Mouse (Mus musculus): Measurements from ENCODE around the gene Cdc6. TPM values are rescaled to one million over a fixed set of nuclear protein-coding genes. Genes with fewer than 3 reads are reported as not detected.

Cdc6 gene
- polyA plus RNA-seq, 1 experiment from 2014 or later = 12.3 TPM

GRCm38 (mm10) chr11:98889077-98889476 lies 18.5 kb upstream of the Cdc6 start:
- peaks cover 62% of the 10 kb centered on the region for H3K36me3 ChIP-seq (ENCODE audit: insufficient read depth, low read length)
- WGBS = 93% methylated on average over 4 of the region's 4 CpGs

GRCm38 (mm10) chr11:98889977-98890376 lies 17.6 kb upstream of the Cdc6 start:
- TF ChIP-seq CTCF (IDR thresholded peaks at IDR 0.05; ENCODE audit: low read depth) = no peak
- H3K4me3 ChIP-seq (replicated peaks; ENCODE audit: low read depth, low read length) = no peak overlapping the region
- no peaks in the 10 kb centered on the region for H3K4me1 ChIP-seq (replicated peaks; ENCODE audit: insufficient read depth, low read length)
- H3K27me3 ChIP-seq (ENCODE audit: insufficient read depth, low read length) = no peaks in the 10 kb centered on the region
- ATAC-seq (replicated peaks; ENCODE audit: low FRiP score, low read depth) (no peak), DNase-seq (ENCODE audit: low spot score) (no peak)
- H3K9me3 ChIP-seq (replicated peaks; ENCODE audit: low read length) = no peaks in the 10 kb centered on the region
- no peak overlapping the region for H3K4me2 ChIP-seq (ENCODE audit: low read length)
- peaks cover 66% of the 10 kb centered on the region for H3K36me3 ChIP-seq (ENCODE audit: insufficient read depth, low read length)
- H3K27ac ChIP-seq = no peak overlapping the region
- WGBS = 97% methylated on average over 5 of the region's 5 CpGs
- H3K9ac ChIP-seq (ENCODE audit: low read depth, low read length) = no peak overlapping the region

More at GRCm38 (mm10) chr11:98889077-98889476, 18.5 kb upstream of the Cdc6 start:
- Histone ChIP-seq H3K27me3 (ENCODE audit: insufficient read depth, low read length) (no peaks in the 10 kb centered on the region), H3K4me3 (replicated peaks; ENCODE audit: low read depth, low read length) (no peak overlapping the region), H3K27ac (no peak overlapping the region), H3K9ac (ENCODE audit: low read depth, low read length) (no peak overlapping the region), H3K9me3 (replicated peaks; ENCODE audit: low read length) (no peaks in the 10 kb centered on the region), H3K4me1 (replicated peaks; ENCODE audit: insufficient read depth, low read length) (no peaks in the 10 kb centered on the region), H3K4me2 (ENCODE audit: low read length) (no peak overlapping the region)
- DNase-seq (ENCODE audit: low spot score) (no peak), ATAC-seq (replicated peaks; ENCODE audit: low FRiP score, low read depth) (no peak)
- no peak for TF ChIP-seq CTCF (IDR thresholded peaks at IDR 0.05; ENCODE audit: low read depth)

GRCm38 (mm10) chr11:98892426-98892825 lies 15.2 kb upstream of the Cdc6 start:
- H3K27me3 ChIP-seq (ENCODE audit: insufficient read depth, low read length) = no peaks in the 10 kb centered on the region
- H3K9ac ChIP-seq (ENCODE audit: low read depth, low read length) = no peak overlapping the region
- no peaks in the 10 kb centered on the region for H3K4me1 ChIP-seq (replicated peaks; ENCODE audit: insufficient read depth, low read length)
- H3K4me3 ChIP-seq (replicated peaks; ENCODE audit: low read depth, low read length) = no peak overlapping the region
- no peak for DNase-seq (ENCODE audit: low spot score)
- peaks cover 68% of the 10 kb centered on the region for H3K36me3 ChIP-seq (ENCODE audit: insufficient read depth, low read length)
- no peak overlapping the region for H3K4me2 ChIP-seq (ENCODE audit: low read length)
- H3K27ac ChIP-seq = no peak overlapping the region
- no peak for ATAC-seq (replicated peaks; ENCODE audit: low FRiP score, low read depth)
- 60% methylated on average over 5 of the region's 5 CpGs for WGBS
- no peaks in the 10 kb centered on the region for H3K9me3 ChIP-seq (replicated peaks; ENCODE audit: low read length)
- TF ChIP-seq CTCF (IDR thresholded peaks at IDR 0.05; ENCODE audit: low read depth) = no peak

- Histone ChIP-seq H3K27ac (no peak overlapping the region), H3K4me1 (replicated peaks; ENCODE audit: insufficient read depth, low read length) (peaks cover 13% of the 10 kb centered on the region), H3K9ac (ENCODE audit: low read depth, low read length) (no peak overlapping the region), H3K4me2 (ENCODE audit: low read length) (no peak overlapping the region), H3K4me3 (replicated peaks; ENCODE audit: low read depth, low read length) (no peak overlapping the region), H3K36me3 (ENCODE audit: insufficient read depth, low read length) (peaks cover 53% of the 10 kb centered on the region), H3K27me3 (ENCODE audit: insufficient read depth, low read length) (no peaks in the 10 kb centered on the region), H3K9me3 (replicated peaks; ENCODE audit: low read length) (no peaks in the 10 kb centered on the region)
- no peak for DNase-seq (ENCODE audit: low spot score)
- TF ChIP-seq CTCF (IDR thresholded peaks at IDR 0.05; ENCODE audit: low read depth) = no peak
- 72% methylated on average over 12 of the region's 12 CpGs for WGBS
- ATAC-seq (replicated peaks; ENCODE audit: low FRiP score, low read depth) = no peak
Observed at GRCm38 (mm10) chr11:98900529-98901125, 7.0 kb upstream of the Cdc6 start.

- Histone ChIP-seq H3K9me3 (replicated peaks; ENCODE audit: low read length) (no peaks in the 10 kb centered on the region), H3K36me3 (ENCODE audit: insufficient read depth, low read length) (peaks cover 35% of the 10 kb centered on the region), H3K9ac (ENCODE audit: low read depth, low read length) (0 out of 2 replicates have a peak overlapping the region, but pooled peaks have one; percentile 4), H3K4me1 (replicated peaks; ENCODE audit: insufficient read depth, low read length) (peaks cover 13% of the 10 kb centered on the region), H3K4me3 (replicated peaks; ENCODE audit: low read depth, low read length) (no peak overlapping the region), H3K4me2 (ENCODE audit: low read length) (no peak overlapping the region), H3K27ac (peak overlapping the region; percentile 66), H3K27me3 (ENCODE audit: insufficient read depth, low read length) (no peaks in the 10 kb centered on the region)
- no peak for TF ChIP-seq CTCF (IDR thresholded peaks at IDR 0.05; ENCODE audit: low read depth)
- DNase-seq (ENCODE audit: low spot score) (peak; percentile 63), ATAC-seq (replicated peaks; ENCODE audit: low FRiP score, low read depth) (0 out of 2 replicates have a peak, but pooled peaks have one; percentile 18)
- WGBS = 26% methylated on average over 10 of the region's 10 CpGs
Observed at GRCm38 (mm10) chr11:98902621-98903245, 4.9 kb upstream of the Cdc6 start.

- no peaks in the 10 kb centered on the region for H3K27me3 ChIP-seq (ENCODE audit: insufficient read depth, low read length)
- peak overlapping the region; percentile 54 for H3K27ac ChIP-seq
- peaks cover 18% of the 10 kb centered on the region for H3K4me1 ChIP-seq (replicated peaks; ENCODE audit: insufficient read depth, low read length)
- TF ChIP-seq CTCF (IDR thresholded peaks at IDR 0.05; ENCODE audit: low read depth) = no peak
- H3K4me2 ChIP-seq (ENCODE audit: low read length) = no peak overlapping the region
- no peak for ATAC-seq (replicated peaks; ENCODE audit: low FRiP score, low read depth)
- 76% methylated on average over 2 of the region's 2 CpGs for WGBS
- H3K4me3 ChIP-seq (replicated peaks; ENCODE audit: low read depth, low read length) = no peak overlapping the region
- H3K9ac ChIP-seq (ENCODE audit: low read depth, low read length) = no peak overlapping the region
- H3K9me3 ChIP-seq (replicated peaks; ENCODE audit: low read length) = no peaks in the 10 kb centered on the region
- peaks cover 21% of the 10 kb centered on the region for H3K36me3 ChIP-seq (ENCODE audit: insufficient read depth, low read length)
- DNase-seq (ENCODE audit: low spot score) = no peak
Observed at GRCm38 (mm10) chr11:98904577-98904976, 3.0 kb upstream of the Cdc6 start.
